Mouse (Mus musculus): ENCODE data around the gene Erbb2. TPM values are rescaled to one million over a fixed set of nuclear protein-coding genes. Genes with fewer than 3 reads are reported as not detected.
"Not testable (repeated sequence)": the region's sequence is repeated elsewhere in the genome, so short reads cannot be mapped to it uniquely, and the experiment has no call there.

Erbb2 gene
- total and polyA plus RNA-seq, 2 experiments = 0.72 to 1.0 TPM

- H3K4me1 ChIP-seq (ENCODE audit: control insufficient read depth, insufficient read depth, low read length) = no peaks in the 10 kb centered on the region
- DNase-seq (ENCODE audit: extremely low read depth, low read depth, low spot score) = no peak
- H3K27ac ChIP-seq (replicated peaks; ENCODE audit: insufficient read depth, low read depth, low read length) = no peak overlapping the region
- H3K79me2 ChIP-seq (ENCODE audit: control insufficient read depth, insufficient read depth, low read length) = no peaks in the 10 kb centered on the region
- no peaks in the 10 kb centered on the region for H3K27me3 ChIP-seq (ENCODE audit: control insufficient read depth, insufficient read depth, low read length)
- H3K36me3 ChIP-seq (ENCODE audit: control insufficient read depth, insufficient read depth, low read length) = peaks cover 8% of the 10 kb centered on the region; the same call in 1 of the 2 replicates
- H3K4me3 ChIP-seq (ENCODE audit: insufficient read depth, low read depth, low read length) = no peak overlapping the region
- no peak overlapping the region for H3K9ac ChIP-seq (ENCODE audit: low read depth, low read length)
- no peak for TF ChIP-seq POLR2A (IDR thresholded peaks at IDR 0.05; ENCODE audit: extremely low read depth, insufficient read depth, low read length)
- TF ChIP-seq CTCF (IDR thresholded peaks at IDR 0.05; ENCODE audit: low read depth, low read length) = no peak
- WGBS = 91% methylated on average over 5 of the region's 5 CpGs
Observed at GRCm38 (mm10) chr11:98376756-98377155, 35.5 kb upstream of the Erbb2 start.

GRCm38 (mm10) chr11:98377787-98378186 is 34.5 kb upstream of the Erbb2 start:
- no peaks in the 10 kb centered on the region for H3K27me3 ChIP-seq (ENCODE audit: control insufficient read depth, insufficient read depth, low read length)
- no peaks in the 10 kb centered on the region for H3K4me1 ChIP-seq (ENCODE audit: control insufficient read depth, insufficient read depth, low read length)
- WGBS = 81% methylated on average over 11 of the region's 11 CpGs
- no peaks in the 10 kb centered on the region for H3K79me2 ChIP-seq (ENCODE audit: control insufficient read depth, insufficient read depth, low read length)
- H3K4me3 ChIP-seq (ENCODE audit: insufficient read depth, low read depth, low read length) = no peak overlapping the region
- H3K9ac ChIP-seq (ENCODE audit: low read depth, low read length) = no peak overlapping the region
- DNase-seq (ENCODE audit: extremely low read depth, low read depth, low spot score) = no peak
- H3K36me3 ChIP-seq (ENCODE audit: control insufficient read depth, insufficient read depth, low read length) = peaks cover 8% of the 10 kb centered on the region; the same call in 1 of the 2 replicates
- TF ChIP-seq POLR2A (IDR thresholded peaks at IDR 0.05; ENCODE audit: extremely low read depth, insufficient read depth, low read length) (no peak), CTCF (IDR thresholded peaks at IDR 0.05; ENCODE audit: low read depth, low read length) (no peak)
- H3K27ac ChIP-seq (replicated peaks; ENCODE audit: insufficient read depth, low read depth, low read length) = no peak overlapping the region

- Histone ChIP-seq H3K79me2 (ENCODE audit: control insufficient read depth, insufficient read depth, low read length) (no peaks in the 10 kb centered on the region), H3K27ac (replicated peaks; ENCODE audit: insufficient read depth, low read depth, low read length) (no peak overlapping the region), H3K9ac (ENCODE audit: low read depth, low read length) (no peak overlapping the region), H3K4me1 (ENCODE audit: control insufficient read depth, insufficient read depth, low read length) (no peaks in the 10 kb centered on the region), H3K36me3 (ENCODE audit: control insufficient read depth, insufficient read depth, low read length) (peaks cover 8% of the 10 kb centered on the region; the same call in 1 of the 2 replicates), H3K27me3 (ENCODE audit: control insufficient read depth, insufficient read depth, low read length) (no peaks in the 10 kb centered on the region), H3K4me3 (ENCODE audit: insufficient read depth, low read depth, low read length) (no peak overlapping the region)
- TF ChIP-seq POLR2A (IDR thresholded peaks at IDR 0.05; ENCODE audit: extremely low read depth, insufficient read depth, low read length) = no peak
- no peak for TF ChIP-seq CTCF (IDR thresholded peaks at IDR 0.05; ENCODE audit: low read depth, low read length)
- no peak for DNase-seq (ENCODE audit: extremely low read depth, low read depth, low spot score)
- WGBS = 88% methylated on average over 7 of the region's 7 CpGs
Observed at GRCm38 (mm10) chr11:98379379-98379778, 32.9 kb upstream of the Erbb2 start.

GRCm38 (mm10) chr11:98380106-98380505 is 32.2 kb upstream of the Erbb2 start:
- Histone ChIP-seq H3K79me2 (ENCODE audit: control insufficient read depth, insufficient read depth, low read length) (no peaks in the 10 kb centered on the region), H3K27ac (replicated peaks; ENCODE audit: insufficient read depth, low read depth, low read length) (no peak overlapping the region), H3K36me3 (ENCODE audit: control insufficient read depth, insufficient read depth, low read length) (peaks cover 5% of the 10 kb centered on the region; the same call in 1 of the 2 replicates), H3K4me3 (ENCODE audit: insufficient read depth, low read depth, low read length) (no peak overlapping the region), H3K9ac (ENCODE audit: low read depth, low read length) (no peak overlapping the region), H3K4me1 (ENCODE audit: control insufficient read depth, insufficient read depth, low read length) (no peaks in the 10 kb centered on the region; the same call in 1 of the 2 replicates), H3K27me3 (ENCODE audit: control insufficient read depth, insufficient read depth, low read length) (no peaks in the 10 kb centered on the region)
- WGBS = 90% methylated on average over 6 of the region's 6 CpGs
- TF ChIP-seq CTCF (IDR thresholded peaks at IDR 0.05; ENCODE audit: low read depth, low read length) (no peak), POLR2A (IDR thresholded peaks at IDR 0.05; ENCODE audit: extremely low read depth, insufficient read depth, low read length) (no peak)
- DNase-seq (ENCODE audit: extremely low read depth, low read depth, low spot score) = no peak

GRCm38 (mm10) chr11:98381651-98382050 is 30.6 kb upstream of the Erbb2 start:
- Histone ChIP-seq H3K27ac (replicated peaks; ENCODE audit: insufficient read depth, low read depth, low read length) (no peak overlapping the region), H3K79me2 (ENCODE audit: control insufficient read depth, insufficient read depth, low read length) (no peaks in the 10 kb centered on the region), H3K4me1 (ENCODE audit: control insufficient read depth, insufficient read depth, low read length) (no peaks in the 10 kb centered on the region; the same call in 1 of the 2 replicates), H3K9ac (ENCODE audit: low read depth, low read length) (no peak overlapping the region), H3K36me3 (ENCODE audit: control insufficient read depth, insufficient read depth, low read length) (peaks cover 4% of the 10 kb centered on the region; the same call in 1 of the 2 replicates), H3K4me3 (ENCODE audit: insufficient read depth, low read depth, low read length) (no peak overlapping the region), H3K27me3 (ENCODE audit: control insufficient read depth, insufficient read depth, low read length) (0 out of 2 replicates have a peak, but pooled peaks cover 3% of the 10 kb centered on the region)
- WGBS = 93% methylated on average over 2 of the region's 2 CpGs
- DNase-seq (ENCODE audit: extremely low read depth, low read depth, low spot score) = no peak
- TF ChIP-seq POLR2A (IDR thresholded peaks at IDR 0.05; ENCODE audit: extremely low read depth, insufficient read depth, low read length) = no peak
- no peak for TF ChIP-seq CTCF (IDR thresholded peaks at IDR 0.05; ENCODE audit: low read depth, low read length)

- not testable (repeated sequence) for H3K27me3 ChIP-seq (ENCODE audit: control insufficient read depth, insufficient read depth, low read length); H3K27ac ChIP-seq (replicated peaks; ENCODE audit: insufficient read depth, low read depth, low read length); H3K79me2 ChIP-seq (ENCODE audit: control insufficient read depth, insufficient read depth, low read length); H3K36me3 ChIP-seq (ENCODE audit: control insufficient read depth, insufficient read depth, low read length); H3K9ac ChIP-seq (ENCODE audit: low read depth, low read length); H3K4me1 ChIP-seq (ENCODE audit: control insufficient read depth, insufficient read depth, low read length); DNase-seq (ENCODE audit: extremely low read depth, low read depth, low spot score); H3K4me3 ChIP-seq (ENCODE audit: insufficient read depth, low read depth, low read length)
- WGBS = 28% methylated on average over 2 of the region's 2 CpGs
Observed at GRCm38 (mm10) chr11:98382405-98382804, 29.9 kb upstream of the Erbb2 start.

All from liver, adult 2 months (tissue).